Mouse (Mus musculus) cerebellum, adult 2 months (tissue): ENCODE measurements at regions not wholly inside any gene's neighbourhood (a gene's known extent, or its start where the extent isn't known, plus 50 kb on each side); places are given as distances from the start of the nearest gene placed in this dataset.

ENCODE experiments used
- DNase-seq, 2 experiments: peaks; one replicate each; pipeline ENCODE4 v3.0.0; 2021
- H3K27ac ChIP-seq: fragments of 200-500 bp; 2 replicates; pipeline ENCODE4 v1.5.1; 2012; ENCODE audit warnings: low read length, control low read depth, inconsistent platforms; ENCODE audit not compliant: insufficient read depth
- H3K27me3 ChIP-seq: fragments of 200-500 bp; 2 replicates; pipeline ENCODE4 v1.6.1; 2012; ENCODE audit warnings: inconsistent platforms, mild to moderate bottlenecking, low read length, moderate library complexity; ENCODE audit not compliant: control insufficient read depth, insufficient read depth
- H3K4me1 ChIP-seq: fragments of 200-500 bp; 2 replicates; pipeline ENCODE4 v1.6.1; 2011; ENCODE audit warnings: low read length; ENCODE audit not compliant: control insufficient read depth, insufficient read depth
- H3K4me3 ChIP-seq: fragments of 200-500 bp; replicated peaks from 2 replicates; pipeline ENCODE3; 2011; ENCODE audit warnings: mild to moderate bottlenecking, low read depth, low read length, control low read depth; ENCODE audit not compliant: insufficient read depth
- CTCF ChIP-seq: fragments of 200-500 bp; IDR thresholded peaks from 2 replicates; pipeline ENCODE4 v1.5.1; 2011; ENCODE audit warnings: low read depth, mild to moderate bottlenecking, control low read depth, low read length, moderate library complexity, borderline replicate concordance; ENCODE audit not compliant: insufficient read depth
- POLR2A ChIP-seq: fragments of 200-500 bp; IDR thresholded peaks from 2 replicates; pipeline ENCODE4 v1.6.1; 2011; ENCODE audit warnings: low read length, control low read depth, borderline replicate concordance; ENCODE audit not compliant: insufficient read depth
- WGBS: fragments of 180-500 bp; shearing (Covaris S2); methylation state at CpG from one replicate; pipeline ENCODE4 v1.1.7; 2018; 5-methylcytosine and 5-hydroxymethylcytosine counted together

- no peak for DNase-seq
- H3K27ac ChIP-seq = no peak overlapping the region
- peaks cover 14% of the 10 kb centered on the region for H3K4me1 ChIP-seq
- TF ChIP-seq POLR2A (no peak), CTCF (no peak)
- no peak overlapping the region for H3K4me3 ChIP-seq
- no peaks in the 10 kb centered on the region for H3K27me3 ChIP-seq
- 82% methylated on average over 5 of the region's 5 CpGs for WGBS
Measured at GRCm38 (mm10) chr11:71434886-71435285, 204.4 kb upstream of the Nlrp1b start.

- Histone ChIP-seq H3K27me3 (no peaks in the 10 kb centered on the region), H3K4me3 (no peak overlapping the region), H3K4me1 (peaks cover 17% of the 10 kb centered on the region), H3K27ac (no peak overlapping the region)
- peak in 1 of 2 experiments; percentile 33 for DNase-seq
- WGBS = 60% methylated on average over 8 of the region's 8 CpGs
- TF ChIP-seq CTCF = no peak
- no peak for TF ChIP-seq POLR2A
Measured at GRCm38 (mm10) chr11:71435745-71436144, 205.2 kb upstream of the Nlrp1b start.

GRCm38 (mm10) chr11:71436335-71436734 is 205.8 kb upstream of the Nlrp1b start:
- TF ChIP-seq CTCF (no peak), POLR2A (no peak)
- peak overlapping the region; percentile 67; the same call in 1 of the 2 replicates for H3K27ac ChIP-seq
- H3K4me1 ChIP-seq = peaks cover 17% of the 10 kb centered on the region
- WGBS = 24% methylated on average over 1 of the region's 1 CpGs
- H3K27me3 ChIP-seq = no peaks in the 10 kb centered on the region
- DNase-seq = peak in 1 of 2 experiments; percentile 19
- no peak overlapping the region for H3K4me3 ChIP-seq

GRCm38 (mm10) chr11:71436801-71437200 is 206.3 kb upstream of the Nlrp1b start:
- peak; percentile 28 to 58 for DNase-seq
- WGBS = 26% methylated on average over 2 of the region's 2 CpGs

GRCm38 (mm10) chr11:71439871-71440270 is 209.3 kb upstream of the Nlrp1b start:
- peak; percentile 28 to 38 for DNase-seq
- H3K4me3 ChIP-seq = no peak overlapping the region
- no peak for TF ChIP-seq POLR2A
- TF ChIP-seq CTCF = no peak
- H3K27ac ChIP-seq = peak overlapping the region; percentile 5; the same call in 1 of the 2 replicates
- WGBS = 2% methylated on average over 17 of the region's 17 CpGs
- H3K27me3 ChIP-seq = no peaks in the 10 kb centered on the region
- H3K4me1 ChIP-seq = peaks cover 17% of the 10 kb centered on the region

More at GRCm38 (mm10) chr11:71436801-71437200, 206.3 kb upstream of the Nlrp1b start:
- H3K4me1 ChIP-seq = peaks cover 17% of the 10 kb centered on the region
- H3K27me3 ChIP-seq = no peaks in the 10 kb centered on the region
- no peak for TF ChIP-seq POLR2A
- no peak for TF ChIP-seq CTCF
- H3K27ac ChIP-seq = peak overlapping the region; percentile 67; the same call in 1 of the 2 replicates
- no peak overlapping the region for H3K4me3 ChIP-seq

GRCm38 (mm10) chr11:71440392-71440791 is 209.9 kb upstream of the Nlrp1b start:
- peak overlapping the region; percentile 5; the same call in 1 of the 2 replicates for H3K27ac ChIP-seq
- H3K4me3 ChIP-seq = no peak overlapping the region
- no peak for DNase-seq
- H3K4me1 ChIP-seq = peaks cover 17% of the 10 kb centered on the region
- no peaks in the 10 kb centered on the region for H3K27me3 ChIP-seq
- WGBS = 13% methylated on average over 10 of the region's 10 CpGs
- TF ChIP-seq POLR2A (no peak), CTCF (no peak)

- Histone ChIP-seq H3K27ac (no peak overlapping the region), H3K4me3 (no peak overlapping the region), H3K27me3 (no peaks in the 10 kb centered on the region), H3K4me1 (peaks cover 8% of the 10 kb centered on the region)
- WGBS = 34% methylated on average over 6 of the region's 6 CpGs
- no peak for DNase-seq
- TF ChIP-seq POLR2A (no peak), CTCF (no peak)
Measured at GRCm38 (mm10) chr11:71444056-71444455, 213.5 kb upstream of the Nlrp1b start.

GRCm38 (mm10) chr11:71446641-71447040 is 216.1 kb upstream of the Nlrp1b start:
- WGBS = 62% methylated on average over 5 of the region's 5 CpGs
- no peak for TF ChIP-seq POLR2A
- no peak for TF ChIP-seq CTCF
- 0 out of 2 replicates have a peak overlapping the region, but pooled peaks have one; percentile 21 for H3K27ac ChIP-seq
- H3K4me1 ChIP-seq = no peaks in the 10 kb centered on the region
- DNase-seq = peak in 1 of 2 experiments; percentile 55
- no peak overlapping the region for H3K4me3 ChIP-seq
- H3K27me3 ChIP-seq = no peaks in the 10 kb centered on the region
